Mouse (Mus musculus): Measurements from ENCODE around the gene Bcl2.
A peak's percentile ranks its signal among the peaks of the same experiment; 100 is the strongest.
"Not testable (repeated sequence)": the region's sequence is repeated elsewhere in the genome, so short reads cannot be mapped to it uniquely, and the experiment has no call there.

Gene Bcl2

GRCm38 (mm10) chr1:106713621-106714529 lies at the start of gene Bcl2:
Bcl2 (minus strand) TSS chr1:106714274.
- peak; percentile 87 for DNase-seq

GRCm38 (mm10) chr1:106760750-106761149 lies 46.7 kb upstream of the Bcl2 start:
- no peak for DNase-seq

- peak; percentile 96 for DNase-seq
These were observed 45.7 kb upstream of the Bcl2 start, which contains the start of gene Kdsr for GRCm38 (mm10) chr1:106759572-106760435. Kdsr (minus strand) TSS chr1:106759727.

GRCm38 (mm10) chr1:106758734-106759571 lies 44.9 kb upstream of the Bcl2 start:
- DNase-seq: peak; percentile 56

GRCm38 (mm10) chr1:106756633-106757032 lies 42.6 kb upstream of the Bcl2 start:
- DNase-seq: no peak

- DNase-seq: no peak
These were observed 37.9 kb upstream of the Bcl2 start for GRCm38 (mm10) chr1:106752013-106752412.

- DNase-seq: no peak
These were observed 36.6 kb upstream of the Bcl2 start for GRCm38 (mm10) chr1:106750656-106751055.

GRCm38 (mm10) chr1:106748555-106749315 lies 34.7 kb upstream of the Bcl2 start:
- no peak for DNase-seq

- DNase-seq: no peak
These were observed 28.9 kb upstream of the Bcl2 start for GRCm38 (mm10) chr1:106742980-106743379.

- DNase-seq: no peak
These were observed 26.7 kb upstream of the Bcl2 start for GRCm38 (mm10) chr1:106740735-106741134.

GRCm38 (mm10) chr1:106739810-106740209 lies 25.7 kb upstream of the Bcl2 start:
- no peak for DNase-seq

GRCm38 (mm10) chr1:106738092-106738491 lies 24.0 kb upstream of the Bcl2 start:
- DNase-seq: peak; percentile 78

GRCm38 (mm10) chr1:106736211-106736610 lies 22.1 kb upstream of the Bcl2 start:
- no peak for DNase-seq

GRCm38 (mm10) chr1:106735586-106735985 lies 21.5 kb upstream of the Bcl2 start:
- DNase-seq: peak; percentile 59

- DNase-seq: no peak
These were observed 8.0 kb upstream of the Bcl2 start for GRCm38 (mm10) chr1:106722061-106722460.

GRCm38 (mm10) chr1:106717736-106718135 lies 3.7 kb upstream of the Bcl2 start:
- DNase-seq: not testable (repeated sequence)

- DNase-seq: peak; percentile 84
These were observed 3.1 kb upstream of the Bcl2 start for GRCm38 (mm10) chr1:106717071-106717601.

GRCm38 (mm10) chr1:106716141-106716540 lies 2.1 kb upstream of the Bcl2 start:
- DNase-seq: no peak

GRCm38 (mm10) chr1:106715111-106716083 lies 1.3 kb upstream of the Bcl2 start:
- no peak for DNase-seq

- DNase-seq: no peak
These were observed 482 bp upstream of the Bcl2 start for GRCm38 (mm10) chr1:106714530-106714981.

Measured in thymus, postnatal 14 days (tissue).